Mouse (Mus musculus) olfactory bulb, adult 2 months (tissue): ENCODE data around the gene Nhsl1.

Experiments used
- CTCF ChIP-seq: fragments of 200-500 bp; IDR thresholded peaks from 2 replicates; pipeline ENCODE4 v1.5.1; 2012; ENCODE audit warnings: low read depth, mild to moderate bottlenecking, low read length, moderate library complexity; ENCODE audit not compliant: insufficient read depth
- POLR2A ChIP-seq: fragments of 200-500 bp; IDR thresholded peaks from 2 replicates; pipeline ENCODE4 v1.6.1; 2012; ENCODE audit warnings: mild to moderate bottlenecking, low read depth, low read length, moderate library complexity; ENCODE audit not compliant: insufficient read depth

DNA sequence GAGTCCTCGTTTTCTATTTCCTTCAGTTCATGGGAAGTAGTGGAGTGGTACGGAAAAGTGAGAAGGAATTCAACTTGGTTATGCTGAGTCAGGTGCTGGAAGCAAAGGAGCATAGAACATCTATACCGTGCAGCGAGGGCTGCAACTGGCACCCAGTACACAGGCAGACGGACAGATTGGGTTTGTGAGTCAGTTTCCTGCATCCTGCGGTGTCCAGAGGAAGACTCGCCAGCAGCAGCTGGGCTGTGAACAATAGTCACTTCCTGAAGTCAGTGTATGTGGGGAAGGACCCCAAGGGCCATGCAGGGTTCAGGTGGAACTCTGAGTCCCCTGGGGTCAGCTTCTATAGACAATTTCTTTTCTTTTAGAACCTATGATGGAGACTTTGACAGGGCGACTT, 111.4 kb downstream of the Nhsl1 start:
- TF ChIP-seq POLR2A (no peak), CTCF (no peak)
